12 mouse cellular contexts compared by ENCODE assay signal in the genomic region with DNA sequence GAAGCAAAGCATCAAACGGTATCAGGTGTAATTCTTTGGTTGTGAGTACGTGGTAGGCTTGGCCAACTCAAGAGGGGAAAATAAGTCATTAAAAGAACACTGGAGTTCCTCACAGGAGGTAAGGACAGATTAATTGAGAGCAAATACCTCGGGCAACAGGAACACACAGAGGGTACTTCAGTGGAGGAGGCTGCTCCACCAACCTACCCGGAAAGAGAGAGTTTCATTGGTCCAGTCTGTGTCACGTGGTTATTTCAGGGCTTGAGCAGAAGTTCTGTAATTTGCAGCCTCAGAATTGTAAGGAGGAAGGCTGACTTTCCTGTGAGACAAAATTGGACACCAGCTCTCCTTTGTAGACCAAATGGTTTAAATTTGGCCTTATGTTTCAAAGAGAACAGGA.
A peak's percentile ranks its signal among the peaks of the same experiment; 100 is the strongest.
DNase-seq lines count a peak whose midpoint lies in the region; ATAC-seq and TF ChIP-seq lines count a peak whose summit lies in the region.
"Had no signal": no experiment of that assay in that cellular context is flagged by ENCODE, and none has a peak within 500 bp of the region (broad histone marks: within the 10 kb centered on the region; RNA-seq: fewer than 3 reads in every experiment).

No protein-coding gene starts in this region.

- H3K9ac ChIP-seq in MEL (ENCODE audit: control insufficient read depth, low read depth, low read length, poor library complexity, severe bottlenecking), result no peak overlapping the region

- peak; percentile 87 for ATAC-seq in megakaryocyte progenitor cell, adult 5-6 weeks (replicated peaks; ENCODE audit: poor library complexity)
- ATAC-seq: intestine, embryonic 16.5 days had no signal

- peak; percentile 16 for DNase-seq in MEL (ENCODE audit: low read depth, low spot score)
- peak; percentile 38 to 59 for DNase-seq in lung, adult 18-20 months
- DNase-seq in thymus, postnatal 4 days, result peak; percentile 40
- no peak for DNase-seq in gastrocnemius, postnatal 25 days
- no peak for DNase-seq in neural tube, embryonic 10.5 days (ENCODE audit: extremely low spot score, low spot score)
- DNase-seq in ovary, postnatal 10 days (ENCODE audit: low spot score), result no peak
- DNase-seq: cerebellum, adult 9-10 months; kidney, postnatal 4 days; layer of hippocampus, postnatal 36 days; liver had no signal

- TF ChIP-seq POLR2A in MEL (IDR thresholded peaks at IDR 0.05; ENCODE audit: control insufficient read depth in 1 of 2, insufficient read depth in 1 of 2, low read depth in 1 of 2, low read length in 2 of 2, poor library complexity in 1 of 2), result no peak

- no peak for TF ChIP-seq RAD21 in MEL (IDR thresholded peaks at IDR 0.05; ENCODE audit: low read depth, low read length)

- H3K4me1 ChIP-seq in MEL (ENCODE audit: control insufficient read depth in 1 of 2, insufficient read depth in 2 of 2, low read length in 2 of 2), result no peaks in the 10 kb centered on the region

- TF ChIP-seq EP300 in MEL (IDR thresholded peaks at IDR 0.05; ENCODE audit: low read depth in 1 of 2, low read length in 2 of 2), result no peak

- H3K9me3 ChIP-seq in MEL (replicated peaks; ENCODE audit: insufficient read depth, low read length), result no peaks in the 10 kb centered on the region

- H3K27ac ChIP-seq in MEL (ENCODE audit: control insufficient read depth, low read depth, low read length), result no peak overlapping the region

- no peak overlapping the region for H3K4me3 ChIP-seq in MEL (ENCODE audit: control insufficient read depth in 1 of 2, insufficient read depth in 1 of 2, low read depth in 2 of 2, low read length in 2 of 2)

- H3K27me3 ChIP-seq in MEL (ENCODE audit: control insufficient read depth in 1 of 2, insufficient read depth in 2 of 2, low read length in 2 of 2), result no peaks in the 10 kb centered on the region

- peaks cover 2 to 18% of the 10 kb centered on the region in 2 experiments; a peak in 3 of 4 replicates for H3K36me3 ChIP-seq in MEL (ENCODE audit: control insufficient read depth in 1 of 2, insufficient read depth in 2 of 2, low read length in 2 of 2)

- TF ChIP-seq CTCF in MEL (IDR thresholded peaks at IDR 0.05 in 2 of 3, conservative IDR thresholded peaks at IDR 0.05 in 1 of 3; ENCODE audit: control insufficient read depth in 1 of 3, insufficient read depth in 1 of 3, low read depth in 2 of 3, low read length in 3 of 3, poor library complexity in 1 of 3, severe bottlenecking in 1 of 3), result no peak

- H3K79me2 ChIP-seq in MEL (ENCODE audit: control insufficient read depth, insufficient read depth, low read length, poor library complexity), result no peaks in the 10 kb centered on the region

TF ChIP-seq in MEL, 35 proteins besides CTCF, POLR2A, EP300 and RAD21:
- TF ChIP-seq E2F4 (IDR thresholded peaks at IDR 0.05; ENCODE audit: borderline replicate concordance, low read depth, low read length) (no peak), MAX (IDR thresholded peaks at IDR 0.05; ENCODE audit: low read length) (no peak), ETS1 (IDR thresholded peaks at IDR 0.05; ENCODE audit: low read depth, low read length) (no peak), CHD1 (IDR thresholded peaks at IDR 0.05; ENCODE audit: low read depth, low read length) (no peak), CHD2 (IDR thresholded peaks at IDR 0.05; ENCODE audit: low read length) (no peak), MAFK (IDR thresholded peaks at IDR 0.05; ENCODE audit: borderline replicate concordance, low read depth, low read length) (no peak), GABPA (IDR thresholded peaks at IDR 0.05; ENCODE audit: low read depth, low read length) (no peak)

Comparison
In these comparisons a context has a peak if more than half of its experiments do, and no peak if none do; other contexts are left out.
1. DNase-seq: peak in MEL (single experiment), lung, adult 18-20 months (2 of 2) and thymus, postnatal 4 days (single experiment); none in gastrocnemius, postnatal 25 days (single experiment), neural tube, embryonic 10.5 days (single experiment) and ovary, postnatal 10 days (single experiment).